Mouse (Mus musculus) CD4-positive, CD25-positive, alpha-beta regulatory T cell, adult 2 months (primary cell): ENCODE data around the gene Pafah1b1.
A peak's percentile ranks its signal among the peaks of the same experiment; 100 is the strongest.

ENCODE experiments used
- DNase-seq: peaks from one replicate; pipeline ENCODE4 v3.0.0-alpha.2; 2012; ENCODE audit warnings: low read depth, low spot score

The Pafah1b1 gene

DNA sequence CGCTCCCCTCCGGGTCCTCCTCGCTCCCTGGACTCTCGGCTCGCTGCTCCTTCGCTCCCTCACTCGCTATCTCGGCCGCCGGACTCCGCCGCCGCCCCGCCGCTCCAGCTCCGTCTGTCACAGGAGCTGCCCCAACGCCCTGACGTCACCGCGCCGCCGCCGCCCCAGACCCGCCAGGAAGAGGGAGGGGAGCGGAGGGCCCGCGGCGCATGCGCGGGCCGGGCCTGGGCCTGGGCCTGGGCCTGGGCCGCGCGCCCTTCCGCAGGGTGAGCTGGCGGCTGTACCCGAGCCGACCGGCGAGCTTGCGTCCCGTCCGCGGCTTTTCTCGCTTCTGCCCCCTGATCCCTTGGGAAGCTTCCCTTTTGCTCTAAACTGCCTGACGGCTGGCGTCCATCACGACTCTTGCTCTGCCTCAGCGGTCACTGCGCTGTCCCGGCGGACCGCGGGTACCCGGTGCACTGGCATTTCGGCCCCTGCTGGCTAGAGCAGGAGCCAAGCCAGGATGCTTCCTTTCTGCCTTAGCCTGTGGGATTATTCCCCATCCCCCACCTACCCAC lies at the start of gene Pafah1b1:
Pafah1b1 (minus strand) TSS at position 436 of the 557 bp plus-strand sequence.
- peak; percentile 98 for DNase-seq

DNA sequence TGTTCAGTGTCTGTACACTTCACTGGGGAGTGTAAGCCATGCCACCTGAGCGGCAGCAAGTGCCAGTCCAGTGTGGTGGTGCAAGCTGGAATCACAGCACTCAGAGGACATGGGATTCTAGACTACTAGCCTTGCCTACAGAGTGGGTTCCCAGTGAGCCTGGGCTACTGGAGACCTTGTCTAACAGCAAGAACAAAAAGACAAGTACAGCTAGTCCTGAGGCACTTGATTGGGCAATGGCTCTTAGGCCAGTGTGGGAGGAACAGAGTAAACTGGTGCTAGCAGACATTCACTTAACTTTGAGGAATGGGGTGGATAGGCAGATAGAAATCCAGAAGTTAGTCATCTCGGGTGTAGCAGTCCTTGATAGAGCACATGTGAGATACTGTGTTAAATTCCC lies 47.9 kb upstream of the Pafah1b1 start:
- no peak for DNase-seq

DNA sequence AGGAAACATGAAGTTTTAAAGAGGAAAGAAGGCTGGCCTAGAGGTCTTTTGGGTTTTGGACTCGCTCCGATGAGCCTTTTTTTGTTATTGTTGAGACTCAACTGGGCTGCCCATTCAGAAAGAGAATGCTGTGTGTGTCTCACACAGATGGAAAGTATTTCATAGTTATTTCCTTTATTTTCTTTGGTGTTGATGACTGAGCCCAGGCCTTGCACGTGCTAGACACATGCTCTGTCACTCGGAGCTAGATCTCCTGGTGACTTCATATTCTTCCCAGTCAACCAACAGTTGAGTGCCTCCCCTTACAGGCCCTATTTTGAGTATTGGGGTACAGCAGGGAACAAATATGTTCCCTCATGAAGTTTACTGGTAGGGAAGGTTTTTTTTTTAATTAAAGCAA lies 47.2 kb upstream of the Pafah1b1 start:
- peak; percentile 10 for DNase-seq

DNA sequence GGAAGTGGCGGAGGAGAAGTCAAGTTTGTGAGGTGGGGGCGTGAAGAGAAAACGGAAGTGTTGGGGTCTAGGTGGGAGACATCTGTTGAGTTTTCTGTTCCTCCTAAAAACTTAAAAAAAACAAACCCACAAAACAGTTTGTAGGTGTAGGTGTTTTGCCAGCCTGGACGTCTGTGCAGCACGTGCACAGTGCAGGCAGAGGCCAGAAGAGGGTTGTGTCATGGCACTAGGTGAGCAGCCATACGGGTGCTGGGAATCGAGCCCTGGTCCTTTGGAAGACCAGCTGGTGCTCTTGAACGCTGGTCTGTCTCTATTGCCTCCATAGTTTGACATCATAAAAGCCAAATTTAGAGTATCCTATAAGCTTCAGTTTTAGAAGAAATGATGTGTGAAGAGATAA lies 46.8 kb upstream of the Pafah1b1 start:
- no peak for DNase-seq

DNA sequence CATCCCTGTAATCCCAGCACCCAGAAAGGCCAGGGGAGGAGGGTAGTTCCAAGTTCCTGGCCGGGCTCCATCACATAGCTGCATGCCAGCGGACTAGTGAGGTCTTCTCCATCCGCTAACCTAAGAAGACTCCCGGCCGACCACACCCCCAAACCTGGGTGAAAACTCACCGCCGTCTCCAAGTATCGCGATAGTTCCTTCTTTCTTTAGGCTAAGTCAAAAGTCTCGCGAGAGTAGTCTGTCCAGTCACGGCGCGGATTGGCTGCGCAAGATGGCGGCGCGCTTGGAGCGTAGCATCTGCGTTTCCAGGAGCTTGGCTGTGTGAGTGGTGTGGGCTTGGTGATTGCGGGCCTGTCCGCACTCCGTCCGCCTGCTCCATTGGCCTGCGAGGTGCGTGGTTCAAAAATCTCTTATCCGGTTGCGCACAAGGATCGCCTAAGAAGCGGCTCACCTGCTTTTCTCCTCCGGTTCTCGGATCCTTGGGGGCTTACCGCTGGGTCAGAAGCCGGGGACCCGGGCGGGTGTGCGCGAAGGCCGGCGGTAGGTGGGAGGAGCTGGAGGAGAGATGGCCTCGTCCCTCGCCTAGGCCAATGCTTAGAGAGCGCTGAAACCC lies 46.2 kb upstream of the Pafah1b1 start, which contains the start of gene Mettl16:
Mettl16 (plus strand) TSS at position 236 of the 613 bp plus-strand sequence.
- DNase-seq: peak; percentile 97

DNA sequence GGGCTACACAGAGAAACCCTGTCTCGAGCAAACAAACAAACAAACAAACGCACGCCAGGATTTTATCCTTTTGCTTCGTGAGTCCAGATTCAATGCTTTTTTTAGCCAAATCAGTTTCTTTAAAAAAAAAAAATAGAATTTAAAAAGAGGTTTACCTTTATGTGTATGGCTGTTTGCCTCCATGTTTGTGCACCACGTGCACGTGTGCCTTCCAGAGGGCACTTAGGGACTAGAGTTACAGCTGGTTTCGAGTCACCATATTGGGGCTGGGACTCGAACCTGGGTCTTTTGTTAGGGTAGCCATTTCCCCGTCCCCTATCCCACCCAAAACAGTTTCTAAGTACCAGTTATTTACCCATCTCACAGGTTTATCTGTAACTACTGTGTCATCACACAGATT lies 45.6 kb upstream of the Pafah1b1 start:
- no peak for DNase-seq

DNA sequence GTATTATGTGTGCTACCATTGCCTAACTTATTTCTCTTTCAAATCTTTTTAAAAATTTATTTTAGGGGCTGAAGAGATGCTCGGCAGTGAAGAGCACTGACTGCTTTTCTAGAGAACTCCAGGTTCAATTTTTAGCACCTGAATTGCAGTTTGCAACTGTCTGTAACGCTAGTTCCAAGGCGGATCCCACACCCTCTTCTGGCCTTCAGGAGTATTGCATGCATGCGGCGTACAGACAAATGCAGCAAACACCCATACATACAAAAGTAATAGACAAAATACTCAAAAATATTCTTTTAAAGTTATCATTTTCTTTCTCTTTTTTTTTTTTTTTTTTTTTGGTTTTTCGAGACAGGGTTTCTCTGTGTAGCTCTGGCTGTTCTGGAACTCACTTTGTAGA lies 43.6 kb upstream of the Pafah1b1 start:
- peak; percentile 76 for DNase-seq

DNA sequence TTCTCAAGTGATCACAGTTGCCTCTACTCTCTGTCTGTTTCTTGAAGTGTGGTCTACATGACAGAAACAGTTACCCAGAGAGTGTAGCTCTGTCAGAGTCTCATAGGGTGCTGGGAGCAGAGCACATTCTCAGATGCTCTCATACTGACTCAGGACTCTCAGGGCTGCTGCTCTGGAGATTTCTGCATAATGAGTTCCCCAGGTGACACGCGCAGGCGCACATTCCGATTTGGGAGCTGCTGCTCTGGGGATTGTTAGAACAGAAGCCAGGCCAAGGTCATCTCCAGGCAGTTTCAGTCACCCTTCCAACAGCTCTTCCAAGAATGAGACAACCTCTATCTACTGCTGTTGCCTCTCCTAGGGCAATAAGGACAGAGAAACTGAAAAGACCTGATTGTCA lies 43.0 kb upstream of the Pafah1b1 start:
- DNase-seq: no peak

DNA sequence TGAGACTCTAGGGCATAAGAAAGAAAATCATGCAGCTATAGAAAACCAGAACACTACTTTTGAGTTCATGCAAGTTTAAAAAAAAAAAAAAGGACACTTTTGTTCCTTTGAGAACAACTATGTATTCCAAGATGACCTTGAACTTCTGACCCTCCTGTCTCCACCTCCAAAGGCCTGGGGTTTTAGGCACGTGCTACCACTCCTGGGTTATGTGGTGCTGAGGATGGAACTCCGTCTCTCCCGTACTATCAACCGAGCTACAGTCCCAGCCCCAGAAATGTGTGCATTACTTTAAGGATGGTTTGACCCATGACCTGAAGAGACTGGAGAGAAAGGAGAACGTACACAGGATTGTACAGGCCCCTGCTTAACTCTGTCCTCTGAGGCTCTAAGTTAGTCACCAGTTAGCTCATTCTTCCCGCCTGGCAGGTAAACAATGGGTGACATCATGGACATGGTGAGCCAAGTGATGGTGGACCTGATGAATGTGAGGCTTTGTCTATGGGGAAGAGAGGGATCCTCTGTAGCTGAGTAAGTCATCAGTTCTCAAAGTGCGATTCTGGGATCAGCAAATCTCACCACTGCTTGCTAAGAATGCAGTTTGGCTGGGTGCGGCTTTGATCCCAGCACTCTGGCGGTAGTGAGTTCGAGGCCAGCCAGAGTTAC lies 39.6 kb upstream of the Pafah1b1 start:
- DNase-seq: no peak

DNA sequence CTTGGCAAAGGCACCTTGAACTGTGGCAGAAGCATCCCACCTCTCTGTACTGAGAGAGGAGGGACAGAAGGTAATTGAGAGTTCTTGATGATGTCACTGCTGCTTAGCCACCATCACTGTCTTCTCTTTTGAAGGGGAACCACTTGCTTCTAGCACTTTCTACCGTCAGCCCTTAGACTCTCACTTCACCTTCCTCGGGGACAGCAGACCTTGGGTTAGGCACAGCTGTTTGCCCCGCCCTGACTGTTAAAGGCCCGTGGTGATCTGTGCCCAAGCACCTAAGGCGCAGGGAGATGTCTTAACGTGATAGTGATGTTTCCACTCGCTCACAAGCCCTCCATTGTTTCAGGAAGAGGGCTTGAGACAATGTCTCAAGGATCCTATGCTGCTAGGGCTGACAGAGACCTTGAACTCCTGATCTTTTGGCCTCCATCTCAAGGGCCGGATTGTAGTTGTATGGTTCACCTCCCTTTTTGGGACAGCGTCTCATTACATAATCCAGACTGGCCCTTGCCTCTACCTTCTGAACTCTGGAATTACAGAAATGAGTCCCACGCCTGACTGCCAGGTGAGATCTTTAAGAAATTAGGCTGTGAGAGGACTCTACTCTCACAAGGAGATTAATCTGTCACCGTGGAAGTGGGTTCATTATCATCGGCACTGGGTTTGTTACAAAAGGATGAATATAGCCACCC lies 36.7 kb upstream of the Pafah1b1 start:
- no peak for DNase-seq

DNA sequence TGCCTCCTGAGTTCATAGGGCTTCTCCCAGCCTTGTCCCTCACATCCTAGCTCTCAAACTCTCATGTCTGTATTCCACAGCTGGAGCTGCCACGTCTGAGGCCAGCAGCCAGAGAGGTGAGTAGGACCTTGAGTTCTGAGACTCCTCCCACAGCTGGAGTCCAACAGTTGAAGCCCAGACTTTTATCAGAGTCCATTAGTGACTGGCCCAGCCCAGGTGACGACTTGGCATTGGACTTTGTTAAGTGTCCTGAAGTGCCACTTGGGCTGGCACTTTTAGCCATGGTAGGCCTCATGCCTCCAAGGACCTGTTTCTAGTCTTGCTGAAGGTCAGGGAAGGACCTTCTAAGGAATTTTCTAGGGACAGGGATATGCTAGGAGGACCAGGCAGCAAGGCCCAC lies 32.2 kb upstream of the Pafah1b1 start:
- DNase-seq: no peak

DNA sequence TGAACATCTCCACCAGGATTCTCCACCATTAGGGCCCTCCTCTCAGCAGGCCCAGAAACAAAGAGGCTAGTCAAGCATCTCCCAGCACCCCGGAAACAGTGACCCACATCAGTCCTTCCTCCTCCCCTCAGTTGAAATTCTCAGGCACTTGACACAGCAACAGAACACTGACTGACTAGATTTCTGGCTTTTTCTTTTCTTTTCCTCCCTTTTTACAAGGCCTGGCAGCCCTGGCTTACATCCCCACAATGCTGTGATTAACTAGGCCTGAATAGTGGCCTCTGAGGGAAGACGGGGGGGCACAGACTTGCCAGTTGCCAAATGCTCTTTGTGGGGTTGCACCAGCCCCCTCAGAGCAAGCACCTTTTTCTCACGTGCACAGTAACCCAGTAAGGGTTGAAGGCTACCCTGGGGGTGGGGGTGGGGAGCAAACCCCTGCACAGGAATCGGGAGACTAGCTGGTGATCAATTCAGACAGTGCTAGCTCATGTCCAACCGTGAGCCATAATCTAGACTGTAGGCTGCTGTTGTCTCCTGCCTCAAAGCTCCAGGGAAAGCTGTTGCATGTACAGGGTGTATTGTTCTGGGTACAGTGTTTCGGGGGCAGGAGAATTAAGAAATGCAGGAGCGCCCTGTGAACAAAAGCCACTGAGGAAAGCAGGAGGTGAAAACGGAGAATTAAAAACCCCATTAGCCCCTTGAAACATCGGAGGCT lies 27.0 kb upstream of the Pafah1b1 start:
- no peak for DNase-seq

DNA sequence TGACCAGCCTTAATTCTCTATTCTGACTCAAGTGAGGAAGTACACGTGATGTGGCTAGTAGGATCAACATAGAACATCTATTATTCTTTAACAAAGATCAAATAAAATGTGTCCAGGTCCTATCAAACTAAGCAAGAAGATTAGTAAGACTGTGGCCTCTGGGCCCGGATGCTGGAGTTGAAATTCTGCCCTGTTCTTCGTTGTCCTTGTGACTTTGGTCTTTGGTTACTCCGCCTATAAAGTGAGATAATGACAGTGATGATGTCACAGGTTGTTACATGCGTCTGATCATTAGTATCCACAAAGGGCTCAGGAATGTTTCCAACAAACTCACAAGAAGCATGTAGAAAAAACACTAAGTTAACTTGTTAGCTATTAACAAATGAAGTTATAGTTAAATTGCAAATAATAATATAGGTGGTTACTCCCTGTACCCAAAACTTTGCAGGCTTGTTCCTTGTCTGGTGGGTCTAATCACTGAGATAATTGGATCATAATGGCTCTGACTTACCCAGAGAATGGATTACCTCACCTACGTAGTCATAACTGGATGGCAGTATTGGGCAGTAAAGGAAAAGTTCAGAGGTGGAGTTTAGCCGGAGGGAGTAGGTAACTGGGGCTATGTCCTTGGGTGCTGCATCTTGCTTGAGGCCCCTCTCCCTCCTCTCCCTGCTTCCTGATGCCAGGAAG lies 26.3 kb upstream of the Pafah1b1 start:
- DNase-seq: no peak

DNA sequence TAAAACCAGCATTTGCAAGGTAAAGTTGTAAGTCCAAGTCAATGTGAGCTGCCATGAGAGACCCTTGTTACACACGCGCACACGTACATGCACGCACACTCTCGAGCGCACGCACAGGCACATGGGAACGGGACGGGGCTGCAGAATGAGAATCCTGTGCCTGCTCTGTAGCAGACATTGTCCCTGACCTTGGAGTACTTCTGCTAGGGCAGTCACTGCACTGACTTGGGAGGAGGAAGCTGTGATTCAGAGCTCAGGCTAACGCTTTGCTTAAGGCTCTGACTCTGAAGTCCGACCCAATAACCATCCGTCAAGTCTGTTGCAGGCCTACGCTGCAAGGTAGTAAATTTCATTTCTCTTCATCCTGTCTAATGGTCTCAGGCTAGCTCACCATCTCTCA lies 24.8 kb upstream of the Pafah1b1 start:
- DNase-seq: no peak

DNA sequence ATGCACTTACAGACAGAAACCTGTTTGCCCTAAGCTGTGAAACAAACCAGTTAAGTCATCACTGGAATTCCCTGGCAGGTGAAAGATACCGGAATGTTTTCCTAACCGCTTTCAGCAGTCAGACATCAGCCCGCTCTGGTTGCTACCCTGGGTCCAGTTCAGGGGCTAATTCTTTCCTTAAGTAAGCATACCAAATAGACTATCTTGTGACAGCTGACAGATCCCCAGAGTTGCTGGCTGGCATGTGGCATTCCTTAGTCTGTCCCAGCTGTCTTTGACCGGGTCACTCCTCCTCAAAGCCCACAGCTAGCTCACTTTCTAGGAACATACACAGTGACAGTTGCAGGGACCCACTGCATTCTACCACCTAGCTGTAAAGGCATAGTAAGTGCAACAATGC lies 23.6 kb upstream of the Pafah1b1 start:
- no peak for DNase-seq

DNA sequence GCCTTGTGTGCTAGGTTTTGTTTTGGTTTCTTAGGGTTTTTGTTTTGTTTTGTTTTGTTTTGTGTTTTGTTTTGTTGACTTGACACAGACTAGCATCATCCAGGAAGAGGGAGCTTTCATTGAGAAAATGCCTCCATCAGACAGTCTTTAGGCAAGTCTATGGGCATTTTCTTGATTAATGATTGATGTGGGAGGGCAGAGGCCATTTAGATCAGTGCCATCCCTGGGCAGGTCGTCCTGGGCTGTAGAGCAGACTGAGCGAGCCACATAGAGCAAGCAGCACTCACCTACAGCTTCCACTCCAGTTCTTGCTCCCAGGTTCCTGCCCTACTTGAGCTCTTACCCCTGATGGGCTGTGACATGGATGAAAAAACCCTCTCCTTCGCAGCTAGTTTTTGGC lies 13.4 kb upstream of the Pafah1b1 start:
- no peak for DNase-seq

DNA sequence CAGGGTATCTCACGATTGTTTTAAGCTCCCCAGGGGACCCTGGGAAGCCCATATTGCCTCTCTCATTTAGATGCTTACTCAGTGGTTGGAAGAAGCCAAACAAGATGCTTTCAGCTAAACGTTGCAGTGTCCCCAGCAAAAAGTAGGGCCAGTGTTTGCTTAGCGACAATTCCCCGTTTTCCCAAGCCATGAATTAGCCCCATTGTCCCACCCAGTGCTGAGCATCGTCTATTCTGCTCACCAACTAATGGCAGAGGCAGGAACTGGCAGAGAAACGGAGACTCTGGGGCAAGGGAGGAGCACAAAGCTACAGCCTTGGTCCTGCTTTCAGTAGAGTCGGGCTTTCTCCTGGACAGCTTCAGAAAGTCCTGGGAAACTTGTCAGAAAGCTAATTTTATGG lies 10.4 kb upstream of the Pafah1b1 start:
- DNase-seq: no peak

DNA sequence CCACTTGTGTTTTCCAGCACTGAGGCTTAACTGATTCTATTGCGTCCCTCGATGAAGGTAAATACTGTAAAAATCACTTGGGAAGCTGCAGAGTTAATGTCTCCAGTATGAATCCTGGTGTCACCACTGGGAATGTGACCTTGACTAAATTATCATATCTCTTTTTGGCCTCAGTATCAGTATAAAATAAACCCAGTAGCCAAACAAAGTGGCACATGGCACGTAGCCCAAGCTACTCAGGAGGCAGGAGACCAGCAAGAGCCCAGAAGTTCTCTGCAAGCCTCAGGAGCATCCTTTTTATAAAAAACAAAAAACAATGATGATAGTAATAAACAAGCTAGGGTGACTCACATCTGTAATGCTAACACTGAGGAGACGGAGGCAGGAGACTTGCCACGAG lies 711 bp upstream of the Pafah1b1 start:
- no peak for DNase-seq

DNA sequence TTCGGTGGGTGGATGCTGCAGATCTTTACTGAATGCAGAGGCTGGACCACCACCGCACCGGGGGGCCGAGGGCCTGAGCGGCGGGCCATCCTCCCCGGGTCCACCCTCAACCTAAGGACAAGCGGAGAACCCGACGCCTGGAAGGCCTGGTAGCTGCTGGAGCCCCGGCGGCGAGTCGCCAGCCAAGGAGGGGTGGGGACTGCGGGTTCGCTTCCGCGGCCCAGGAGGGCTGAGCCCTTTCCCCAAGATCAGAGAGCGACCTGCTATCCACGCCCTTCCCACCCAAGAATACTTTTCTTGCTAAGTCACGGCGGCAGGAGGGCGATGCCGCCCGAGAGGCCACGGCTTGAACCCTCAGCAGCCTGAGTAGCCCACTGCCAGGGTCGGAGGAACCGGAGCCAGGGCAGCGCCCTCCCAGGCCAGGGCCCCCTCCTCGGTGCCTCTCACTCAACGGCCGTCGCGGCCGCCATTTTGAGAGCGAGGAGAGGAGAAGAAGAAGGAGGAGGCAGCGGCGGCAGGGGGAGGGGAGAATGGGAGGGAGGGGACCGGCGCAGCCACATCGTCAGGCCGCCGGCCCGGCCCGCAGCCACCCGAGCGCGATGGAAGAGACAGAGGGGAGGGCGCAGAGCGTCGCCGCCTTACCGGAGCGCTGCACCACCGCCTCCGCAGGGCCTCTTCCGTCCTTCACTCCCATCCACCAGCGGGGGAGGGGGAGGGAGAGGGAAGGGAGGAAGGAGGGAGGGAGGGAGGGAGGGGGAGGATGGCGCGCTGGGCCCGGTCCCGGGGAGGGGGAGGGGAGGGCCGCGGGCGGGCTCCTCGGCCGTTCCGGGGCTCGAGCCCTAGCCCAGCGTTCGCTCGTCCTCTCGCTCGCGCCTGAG lies 874 bp downstream of the Pafah1b1 start:
- peak; percentile 93 for DNase-seq

DNA sequence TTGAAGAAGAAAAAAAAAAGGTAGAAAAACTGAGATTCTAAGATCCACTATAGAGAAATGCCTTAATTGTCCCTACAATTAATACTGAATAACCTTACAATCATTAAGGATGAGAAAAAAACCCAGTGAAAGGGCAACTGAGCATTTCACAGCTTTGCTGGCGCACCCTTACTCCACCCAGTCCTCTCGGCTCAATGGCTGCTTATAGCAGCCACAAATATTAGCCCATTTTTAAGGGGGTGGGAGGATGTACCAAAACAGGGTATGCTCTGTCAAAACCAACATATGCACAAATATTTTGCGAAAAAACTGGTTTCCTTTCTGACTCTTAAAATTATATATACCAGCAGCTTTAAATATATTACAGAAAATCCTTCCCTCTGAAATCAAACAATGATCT lies 2.5 kb downstream of the Pafah1b1 start:
- DNase-seq: no peak
